Mouse (Mus musculus): ENCODE measurements around the gene Npc2. TPM values are rescaled to one million over a fixed set of nuclear protein-coding genes. Genes with fewer than 3 reads are reported as not detected.

Npc2 gene
- 50.8 and 56.6 TPM in 2 replicates for polyA plus RNA-seq (2014; fragmentation: Nextera tagmentation; extraction: Ambion mirVana)

- ATAC-seq (ENCODE audit: insufficient number of reproducible peaks, insufficient read depth, low FRiP score, low read depth): peak; percentile 99
- H3K27me3 ChIP-seq (ENCODE audit: control insufficient read depth, insufficient read depth, low read length): no peaks in the 10 kb centered on the region
- peak within 1 kb of the TSS; percentile 82 for H3K4me2 ChIP-seq (ENCODE audit: low read length)
- H3K9ac ChIP-seq (ENCODE audit: low read length): peak within 1 kb of the TSS; percentile 87
- H3K27ac ChIP-seq (replicated peaks in 1 of 2; ENCODE audit: control insufficient read depth in 1 of 2, insufficient read depth in 1 of 2, low read depth in 2 of 2, low read length in 2 of 2): peak within 1 kb of the TSS; percentile 94 to 96
- peaks cover 17% of the 10 kb centered on the region for H3K36me3 ChIP-seq (ENCODE audit: control insufficient read depth, insufficient read depth, low read length)
- under 1% methylated on average over 50 of the region's 50 CpGs for WGBS
- H3K4me1 ChIP-seq (ENCODE audit: control insufficient read depth in 2 of 2, insufficient read depth in 2 of 2, low read length in 2 of 2): peaks cover 5 to 19% of the 10 kb centered on the region in 2 experiments
- H3K4me3 ChIP-seq (ENCODE audit: control insufficient read depth in 1 of 2, insufficient read depth in 1 of 2, low read depth in 1 of 2, low read length in 2 of 2): peak within 1 kb of the TSS; percentile 60 to 87
- H3K9me3 ChIP-seq (ENCODE audit: control insufficient read depth, low read length): no peaks in the 10 kb centered on the region
These were observed at the start of gene Npc2, which contains the start of gene Isca2 for GRCm38 (mm10) chr12:84772726-84773441. Gene Npc2 (minus strand): TSS chr12:84773152. Gene Isca2 (plus strand): TSS chr12:84773251.

- ATAC-seq (ENCODE audit: insufficient number of reproducible peaks, insufficient read depth, low FRiP score, low read depth): no peak
- 69% methylated on average over 13 of the region's 13 CpGs for WGBS
- no peaks in the 10 kb centered on the region for H3K9me3 ChIP-seq (ENCODE audit: control insufficient read depth, low read length)
- no peak overlapping the region for H3K27ac ChIP-seq (replicated peaks in 1 of 2; ENCODE audit: control insufficient read depth in 1 of 2, insufficient read depth in 1 of 2, low read depth in 2 of 2, low read length in 2 of 2)
- peaks cover 0 to 2% of the 10 kb centered on the region in 2 experiments; a peak in 1 of 4 replicates for H3K4me1 ChIP-seq (ENCODE audit: control insufficient read depth in 2 of 2, insufficient read depth in 2 of 2, low read length in 2 of 2)
- H3K27me3 ChIP-seq (ENCODE audit: control insufficient read depth, insufficient read depth, low read length): peaks cover 51% of the 10 kb centered on the region
- H3K4me2 ChIP-seq (ENCODE audit: low read length): no peak overlapping the region
- H3K9ac ChIP-seq (ENCODE audit: low read length): no peak overlapping the region
- H3K36me3 ChIP-seq (ENCODE audit: control insufficient read depth, insufficient read depth, low read length): no peaks in the 10 kb centered on the region
- H3K4me3 ChIP-seq (ENCODE audit: control insufficient read depth in 1 of 2, insufficient read depth in 1 of 2, low read depth in 1 of 2, low read length in 2 of 2): no peak overlapping the region
These were observed 46.5 kb upstream of the Npc2 start for GRCm38 (mm10) chr12:84819236-84820168.

- Histone ChIP-seq H3K36me3 (ENCODE audit: control insufficient read depth, insufficient read depth, low read length) (no peaks in the 10 kb centered on the region), H3K27me3 (ENCODE audit: control insufficient read depth, insufficient read depth, low read length) (peaks cover 61% of the 10 kb centered on the region), H3K4me1 (ENCODE audit: control insufficient read depth in 2 of 2, insufficient read depth in 2 of 2, low read length in 2 of 2) (peaks cover 0 to 2% of the 10 kb centered on the region in 2 experiments; a peak in 1 of 4 replicates), H3K4me2 (ENCODE audit: low read length) (no peak overlapping the region), H3K27ac (replicated peaks in 1 of 2; ENCODE audit: control insufficient read depth in 1 of 2, insufficient read depth in 1 of 2, low read depth in 2 of 2, low read length in 2 of 2) (no peak overlapping the region), H3K9me3 (ENCODE audit: control insufficient read depth, low read length) (no peaks in the 10 kb centered on the region), H3K9ac (ENCODE audit: low read length) (no peak overlapping the region), H3K4me3 (ENCODE audit: control insufficient read depth in 1 of 2, insufficient read depth in 1 of 2, low read depth in 1 of 2, low read length in 2 of 2) (no peak overlapping the region)
- no peak for ATAC-seq (ENCODE audit: insufficient number of reproducible peaks, insufficient read depth, low FRiP score, low read depth)
- 72% methylated on average over 4 of the region's 4 CpGs for WGBS
These were observed 45.5 kb upstream of the Npc2 start for GRCm38 (mm10) chr12:84818496-84818895.

- H3K36me3 ChIP-seq (ENCODE audit: control insufficient read depth, insufficient read depth, low read length): no peaks in the 10 kb centered on the region
- no peak overlapping the region for H3K4me2 ChIP-seq (ENCODE audit: low read length)
- H3K9ac ChIP-seq (ENCODE audit: low read length): no peak overlapping the region
- ATAC-seq (ENCODE audit: insufficient number of reproducible peaks, insufficient read depth, low FRiP score, low read depth): no peak
- H3K4me3 ChIP-seq (ENCODE audit: control insufficient read depth in 1 of 2, insufficient read depth in 1 of 2, low read depth in 1 of 2, low read length in 2 of 2): no peak overlapping the region
- WGBS: 76% methylated on average over 3 of the region's 3 CpGs
- H3K27ac ChIP-seq (replicated peaks in 1 of 2; ENCODE audit: control insufficient read depth in 1 of 2, insufficient read depth in 1 of 2, low read depth in 2 of 2, low read length in 2 of 2): no peak overlapping the region
- H3K9me3 ChIP-seq (ENCODE audit: control insufficient read depth, low read length): no peaks in the 10 kb centered on the region
- peaks cover 67% of the 10 kb centered on the region for H3K27me3 ChIP-seq (ENCODE audit: control insufficient read depth, insufficient read depth, low read length)
- peaks cover 0 to 2% of the 10 kb centered on the region in 2 experiments; a peak in 1 of 4 replicates for H3K4me1 ChIP-seq (ENCODE audit: control insufficient read depth in 2 of 2, insufficient read depth in 2 of 2, low read length in 2 of 2)
These were observed 41.8 kb upstream of the Npc2 start for GRCm38 (mm10) chr12:84814663-84815325.

GRCm38 (mm10) chr12:84813773-84814172 is 40.8 kb upstream of the Npc2 start:
- Histone ChIP-seq H3K36me3 (ENCODE audit: control insufficient read depth, insufficient read depth, low read length) (no peaks in the 10 kb centered on the region), H3K4me3 (ENCODE audit: control insufficient read depth in 1 of 2, insufficient read depth in 1 of 2, low read depth in 1 of 2, low read length in 2 of 2) (no peak overlapping the region), H3K4me2 (ENCODE audit: low read length) (no peak overlapping the region), H3K27ac (replicated peaks in 1 of 2; ENCODE audit: control insufficient read depth in 1 of 2, insufficient read depth in 1 of 2, low read depth in 2 of 2, low read length in 2 of 2) (no peak overlapping the region), H3K9me3 (ENCODE audit: control insufficient read depth, low read length) (no peaks in the 10 kb centered on the region), H3K4me1 (ENCODE audit: control insufficient read depth in 2 of 2, insufficient read depth in 2 of 2, low read length in 2 of 2) (no peaks in the 10 kb centered on the region), H3K9ac (ENCODE audit: low read length) (no peak overlapping the region), H3K27me3 (ENCODE audit: control insufficient read depth, insufficient read depth, low read length) (peaks cover 74% of the 10 kb centered on the region)
- WGBS: 24% methylated on average over 7 of the region's 7 CpGs
- no peak for ATAC-seq (ENCODE audit: insufficient number of reproducible peaks, insufficient read depth, low FRiP score, low read depth)

GRCm38 (mm10) chr12:84812004-84812403 is 39.1 kb upstream of the Npc2 start:
- ATAC-seq (ENCODE audit: insufficient number of reproducible peaks, insufficient read depth, low FRiP score, low read depth): no peak
- Histone ChIP-seq H3K9ac (ENCODE audit: low read length) (no peak overlapping the region), H3K4me3 (ENCODE audit: control insufficient read depth in 1 of 2, insufficient read depth in 1 of 2, low read depth in 1 of 2, low read length in 2 of 2) (no peak overlapping the region), H3K36me3 (ENCODE audit: control insufficient read depth, insufficient read depth, low read length) (no peaks in the 10 kb centered on the region), H3K27me3 (ENCODE audit: control insufficient read depth, insufficient read depth, low read length) (peaks cover 89% of the 10 kb centered on the region), H3K4me1 (ENCODE audit: control insufficient read depth in 2 of 2, insufficient read depth in 2 of 2, low read length in 2 of 2) (no peaks in the 10 kb centered on the region; a peak in 1 of 4 replicates), H3K4me2 (ENCODE audit: low read length) (no peak overlapping the region), H3K27ac (replicated peaks in 1 of 2; ENCODE audit: control insufficient read depth in 1 of 2, insufficient read depth in 1 of 2, low read depth in 2 of 2, low read length in 2 of 2) (no peak overlapping the region), H3K9me3 (ENCODE audit: control insufficient read depth, low read length) (no peaks in the 10 kb centered on the region)
- 29% methylated on average over 3 of the region's 3 CpGs for WGBS

- Histone ChIP-seq H3K4me1 (ENCODE audit: control insufficient read depth in 2 of 2, insufficient read depth in 2 of 2, low read length in 2 of 2) (no peaks in the 10 kb centered on the region; a peak in 1 of 4 replicates), H3K9ac (ENCODE audit: low read length) (no peak overlapping the region), H3K36me3 (ENCODE audit: control insufficient read depth, insufficient read depth, low read length) (no peaks in the 10 kb centered on the region), H3K4me2 (ENCODE audit: low read length) (no peak overlapping the region), H3K27ac (replicated peaks in 1 of 2; ENCODE audit: control insufficient read depth in 1 of 2, insufficient read depth in 1 of 2, low read depth in 2 of 2, low read length in 2 of 2) (no peak overlapping the region), H3K27me3 (ENCODE audit: control insufficient read depth, insufficient read depth, low read length) (peaks cover 92% of the 10 kb centered on the region), H3K4me3 (ENCODE audit: control insufficient read depth in 1 of 2, insufficient read depth in 1 of 2, low read depth in 1 of 2, low read length in 2 of 2) (no peak overlapping the region), H3K9me3 (ENCODE audit: control insufficient read depth, low read length) (no peaks in the 10 kb centered on the region)
- no peak for ATAC-seq (ENCODE audit: insufficient number of reproducible peaks, insufficient read depth, low FRiP score, low read depth)
- 48% methylated on average over 4 of the region's 4 CpGs for WGBS
These were observed 38.6 kb upstream of the Npc2 start for GRCm38 (mm10) chr12:84811510-84811909.
